Mouse (Mus musculus) hindbrain, postnatal 0 days (tissue): Measurements from ENCODE around the gene Actg1. TPM values are rescaled to one million over a fixed set of nuclear protein-coding genes. Genes with fewer than 3 reads are reported as not detected.

Source experiments
- ATAC-seq: fragments of 200-750 bp; cut with Nextera tagmentation; 2 replicates; pipeline ENCODE4 v1.8.0; 2017; ENCODE audit warnings: mild to moderate bottlenecking, moderate TSS enrichment, moderate library complexity
- DNase-seq: peaks from one replicate; pipeline ENCODE4 v3.0.0-alpha.2; 2015; ENCODE audit warnings: low spot score
- H3K27ac ChIP-seq: fragments of 300-500 bp; sonication (generic); 2 replicates; pipeline ENCODE4 v1.5.1; 2014; ENCODE audit warnings: mild to moderate bottlenecking
- H3K27me3 ChIP-seq: fragments of 300-500 bp; sonication (generic); 2 replicates; pipeline ENCODE4 v1.6.1; 2014; ENCODE audit warnings: low read length, mixed read lengths; ENCODE audit not compliant: insufficient read depth
- H3K36me3 ChIP-seq: fragments of 300-500 bp; sonication (generic); 2 replicates; pipeline ENCODE4 v1.6.1; 2014; ENCODE audit warnings: low read length, mixed read lengths; ENCODE audit not compliant: insufficient read depth
- H3K4me1 ChIP-seq: fragments of 300-500 bp; sonication (generic); 2 replicates; pipeline ENCODE4 v1.6.1; 2014; ENCODE audit warnings: antibody characterized with exemption, low read length, mixed read lengths; ENCODE audit not compliant: insufficient read depth
- H3K4me2 ChIP-seq: fragments of 300-500 bp; sonication (generic); 2 replicates; pipeline ENCODE4 v1.6.1; 2014; ENCODE audit warnings: low read depth, mild to moderate bottlenecking, low read length, moderate library complexity, mixed read lengths
- H3K4me3 ChIP-seq: fragments of 300-500 bp; sonication (generic); 2 replicates; pipeline ENCODE4 v1.5.1; 2014; ENCODE audit warnings: low read length
- H3K9ac ChIP-seq: fragments of 300-500 bp; sonication (generic); replicated peaks from 2 replicates; pipeline ENCODE4 v1.6.1; 2014; ENCODE audit warnings: mild to moderate bottlenecking, low read length, moderate library complexity, mixed read lengths
- H3K9me3 ChIP-seq: fragments of 300-500 bp; sonication (generic); 2 replicates; pipeline ENCODE4 v1.6.1; 2016; ENCODE audit warnings: low read length, mixed read lengths
- CTCF ChIP-seq: IDR thresholded peaks from 2 replicates; pipeline ENCODE4 v1.5.1; 2016; ENCODE audit warnings: antibody characterized with exemption, control low read depth, low read depth
- WGBS: fragments of 180-500 bp; shearing (Covaris S2); extraction: QIAGEN DNeasy Blood & Tissue Kit; methylation state at CpG from one replicate; pipeline ENCODE4 v1.1.7; 2014; 5-methylcytosine and 5-hydroxymethylcytosine counted together
- polyA plus RNA-seq: library from polyadenylated mRNA; unstranded; fragments of >200 nt; fragmentation: Nextera tagmentation; extraction: Ambion mirVana; gene quantifications from 2 replicates; pipeline ENCODE4 v1.2.1, GENCODE M21; 2015
- total RNA-seq: library from RNA; depleted of rRNA; stranded (reverse); fragments of >200 nt; gene quantifications from 2 replicates; pipeline ENCODE4 v1.2.3, GENCODE M21; 2014

The Actg1 gene
- total and polyA plus RNA-seq, 2 experiments from 2014 or later: 2,410 to 3,639 TPM

GRCm38 (mm10) chr11:120310813-120311312 is 37.5 kb downstream of the Actg1 start:
- ATAC-seq: peak; percentile 91
- peak; percentile 97 for DNase-seq
- Histone ChIP-seq H3K27ac (peak overlapping the region; percentile 81), H3K27me3 (no peaks in the 10 kb centered on the region), H3K9ac (peak overlapping the region; percentile 55), H3K36me3 (no peaks in the 10 kb centered on the region), H3K9me3 (no peaks in the 10 kb centered on the region), H3K4me3 (peak overlapping the region; percentile 38), H3K4me2 (peak overlapping the region; percentile 70), H3K4me1 (peaks cover 28% of the 10 kb centered on the region; the same call in 1 of the 2 replicates)
- 4% methylated on average over 45 of the region's 45 CpGs for WGBS
- no peak for TF ChIP-seq CTCF

- peaks cover 28% of the 10 kb centered on the region for H3K4me1 ChIP-seq
- no peak for ATAC-seq
- no peaks in the 10 kb centered on the region for H3K27me3 ChIP-seq
- H3K27ac ChIP-seq: no peak overlapping the region
- whole genome bisulfite sequencing: 53% methylated on average over 15 of the region's 15 CpGs
- no peaks in the 10 kb centered on the region for H3K9me3 ChIP-seq
- DNase-seq: no peak
- H3K9ac ChIP-seq: no peak overlapping the region
- no peaks in the 10 kb centered on the region for H3K36me3 ChIP-seq
- TF ChIP-seq CTCF: no peak
- no peak overlapping the region for H3K4me2 ChIP-seq
- H3K4me3 ChIP-seq: no peak overlapping the region
These were observed 39.7 kb downstream of the Actg1 start for GRCm38 (mm10) chr11:120308441-120309320.

GRCm38 (mm10) chr11:120307566-120308430 is 40.5 kb downstream of the Actg1 start:
- Histone ChIP-seq H3K9me3 (no peaks in the 10 kb centered on the region), H3K9ac (no peak overlapping the region), H3K4me3 (no peak overlapping the region), H3K27me3 (no peaks in the 10 kb centered on the region), H3K27ac (no peak overlapping the region), H3K4me1 (peaks cover 28% of the 10 kb centered on the region), H3K4me2 (0 out of 2 replicates have a peak overlapping the region, but pooled peaks have one; percentile 17), H3K36me3 (no peaks in the 10 kb centered on the region)
- ATAC-seq: no peak
- peak; percentile 97 for DNase-seq
- peak; percentile 93 for TF ChIP-seq CTCF
- WGBS: 6% methylated on average over 19 of the region's 19 CpGs

DNA sequence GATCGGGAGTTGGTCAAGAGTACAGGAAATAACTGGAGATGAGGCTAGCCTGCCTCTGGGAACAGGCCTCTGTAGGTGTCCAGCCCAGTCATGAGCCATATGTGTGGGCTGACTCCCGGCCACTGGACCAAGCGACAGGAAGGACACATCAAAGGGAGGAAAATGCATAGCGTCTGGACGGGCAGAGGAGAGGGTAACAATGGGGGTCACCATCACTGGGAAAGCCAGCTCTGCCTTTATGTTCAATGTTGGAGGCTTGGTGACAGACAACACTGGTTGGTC is 41.3 kb downstream of the Actg1 start:
- H3K4me1 ChIP-seq: peaks cover 28% of the 10 kb centered on the region
- no peak overlapping the region for H3K27ac ChIP-seq
- no peaks in the 10 kb centered on the region for H3K9me3 ChIP-seq
- H3K27me3 ChIP-seq: no peaks in the 10 kb centered on the region
- DNase-seq: no peak
- no peak for TF ChIP-seq CTCF
- WGBS: 13% methylated on average over 5 of the region's 5 CpGs
- no peak overlapping the region for H3K9ac ChIP-seq
- H3K4me3 ChIP-seq: no peak overlapping the region
- H3K36me3 ChIP-seq: no peaks in the 10 kb centered on the region
- 0 out of 2 replicates have a peak overlapping the region, but pooled peaks have one; percentile 17 for H3K4me2 ChIP-seq
- ATAC-seq: no peak

- ATAC-seq (no peak), DNase-seq (no peak)
- TF ChIP-seq CTCF: no peak
- no peak overlapping the region for H3K9ac ChIP-seq
- H3K9me3 ChIP-seq: no peaks in the 10 kb centered on the region
- no peak overlapping the region for H3K4me2 ChIP-seq
- H3K27ac ChIP-seq: no peak overlapping the region
- no peaks in the 10 kb centered on the region for H3K27me3 ChIP-seq
- H3K36me3 ChIP-seq: no peaks in the 10 kb centered on the region
- H3K4me3 ChIP-seq: no peak overlapping the region
- H3K4me1 ChIP-seq: peaks cover 27% of the 10 kb centered on the region
- WGBS: 57% methylated on average over 12 of the region's 12 CpGs
These were observed 41.8 kb downstream of the Actg1 start for GRCm38 (mm10) chr11:120306366-120307131.
